Mouse (Mus musculus) v-Abl transformed pro-B cells (cell line): ENCODE data around the gene Sh2d7.
"Not testable (repeated sequence)": the region's sequence is repeated elsewhere in the genome, so short reads cannot be mapped to it uniquely, and the experiment has no call there.

Experiments used
- in situ Hi-C, 2 experiments: fragments of 400-800 bp; cut with MboI; formaldehyde crosslinking; loops; one replicate each; pipeline ENCODE4 v1.15.1; 2025; ENCODE audit not compliant: unreplicated experiment in 2 of 2

Gene Sh2d7

DNA sequence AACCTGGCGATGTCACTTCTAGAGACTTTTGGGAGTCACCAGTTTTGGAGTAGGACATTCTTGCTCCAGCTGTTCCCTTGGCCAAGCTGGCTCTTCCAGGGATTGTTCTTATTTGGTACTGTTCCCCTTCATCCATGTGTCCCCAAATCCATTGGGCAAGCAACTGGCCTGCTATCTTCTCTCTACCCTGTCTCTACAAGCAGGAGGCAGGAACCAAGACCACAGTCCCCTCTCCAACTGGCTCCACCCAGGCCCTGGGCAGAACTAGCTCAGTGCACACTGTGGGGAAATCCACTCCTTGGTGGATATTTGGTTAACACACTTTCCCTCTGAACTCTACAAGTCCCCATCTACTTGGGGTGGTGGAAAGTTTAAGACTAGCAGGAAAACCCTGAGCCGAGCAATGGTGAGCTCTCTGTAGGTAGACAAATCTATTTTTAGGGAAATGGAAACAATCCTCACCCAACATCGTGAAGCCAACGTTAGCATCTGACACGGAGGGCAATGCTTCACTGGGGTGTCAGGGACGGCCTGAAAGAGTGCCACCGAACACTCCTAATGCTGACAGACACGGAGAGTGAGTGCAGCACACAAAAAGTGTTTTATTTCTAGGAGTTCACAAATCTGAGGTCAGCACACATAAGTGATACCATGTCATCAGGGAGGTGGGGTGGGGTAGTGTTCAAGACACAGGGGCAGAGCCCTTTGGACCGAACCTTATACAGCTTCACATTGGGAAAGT lies 5.6 kb downstream of the Sh2d7 start:
- in situ Hi-C loops: no loop called here

DNA sequence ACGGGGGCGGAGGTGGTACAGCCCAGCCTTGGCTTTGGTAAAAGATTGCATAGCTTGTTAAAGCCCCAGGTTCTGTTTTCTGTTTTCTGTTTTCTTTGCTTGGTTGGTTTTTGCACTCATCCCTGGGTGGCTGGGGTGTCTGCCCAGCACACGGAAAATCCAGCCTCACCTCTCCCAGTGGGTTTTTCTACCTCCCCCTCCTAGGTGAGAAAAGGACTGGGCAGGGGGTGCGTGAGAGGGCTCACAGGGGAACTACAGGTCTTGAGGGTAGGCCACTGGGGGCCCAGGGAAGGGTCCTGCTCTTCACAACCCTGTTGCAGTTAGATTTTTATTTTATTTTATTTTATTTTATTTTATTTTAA lies 6.2 kb downstream of the Sh2d7 start:
- in situ Hi-C loops: no loop called here

DNA sequence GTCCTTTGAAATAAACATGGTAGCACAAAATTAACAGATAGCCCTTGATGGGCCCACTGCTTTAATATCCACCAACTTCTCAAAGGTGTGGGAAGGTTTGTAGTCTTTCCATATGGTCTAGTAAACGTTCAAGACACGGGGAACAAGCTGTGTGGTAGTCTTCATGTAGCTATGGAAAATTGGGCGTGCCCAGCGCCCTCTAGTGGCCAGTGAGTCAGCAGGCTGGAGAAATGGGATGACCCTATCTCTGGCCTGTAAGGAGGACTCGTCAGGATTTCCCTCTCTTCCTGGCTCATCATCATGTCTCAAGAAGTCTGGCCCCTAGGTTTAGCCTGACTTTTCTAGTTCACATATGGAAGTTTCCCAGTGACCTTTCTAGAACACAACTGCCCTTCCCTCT lies 8.8 kb downstream of the Sh2d7 start:
- in situ Hi-C loops: no loop called here

DNA sequence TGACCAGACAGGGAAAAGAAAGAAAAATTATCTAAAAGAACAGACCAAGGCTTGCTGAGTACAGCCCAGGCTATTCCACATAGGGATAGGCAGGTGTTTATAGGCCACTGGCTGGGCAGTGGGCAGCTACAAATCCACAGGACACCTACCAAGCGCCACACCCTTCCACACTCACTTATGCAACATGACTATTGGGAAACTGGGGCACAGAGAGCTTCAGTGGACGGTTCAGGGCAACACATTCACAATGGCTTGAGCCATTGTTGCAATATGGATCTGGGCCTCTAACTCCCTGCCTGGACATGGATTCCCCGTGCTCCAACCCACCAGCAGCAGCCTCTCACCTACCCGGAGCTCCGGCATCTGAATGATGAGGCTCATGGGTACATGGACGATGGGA lies 10.6 kb downstream of the Sh2d7 start:
- in situ Hi-C loops: no loop called here

DNA sequence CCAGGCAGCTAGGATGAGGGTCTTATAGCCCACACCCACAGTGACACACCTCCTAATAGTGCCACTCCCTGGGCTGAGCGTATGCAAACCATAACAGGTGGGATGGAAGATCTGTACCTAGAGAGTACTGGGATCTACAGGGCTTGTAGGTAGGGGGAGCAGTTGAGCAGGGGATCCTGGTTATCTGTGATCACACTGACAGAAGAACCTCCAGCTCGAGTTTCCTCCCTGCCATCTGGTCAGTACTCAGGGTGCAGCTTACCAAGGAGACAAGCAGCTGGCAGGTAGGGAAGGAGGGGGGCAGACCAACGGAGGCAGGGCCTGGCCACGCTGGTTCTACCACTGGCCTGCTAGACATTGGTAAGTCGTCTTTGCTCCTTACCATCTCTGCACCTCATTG lies 13.6 kb downstream of the Sh2d7 start:
- in situ Hi-C loops: no loop called here

DNA sequence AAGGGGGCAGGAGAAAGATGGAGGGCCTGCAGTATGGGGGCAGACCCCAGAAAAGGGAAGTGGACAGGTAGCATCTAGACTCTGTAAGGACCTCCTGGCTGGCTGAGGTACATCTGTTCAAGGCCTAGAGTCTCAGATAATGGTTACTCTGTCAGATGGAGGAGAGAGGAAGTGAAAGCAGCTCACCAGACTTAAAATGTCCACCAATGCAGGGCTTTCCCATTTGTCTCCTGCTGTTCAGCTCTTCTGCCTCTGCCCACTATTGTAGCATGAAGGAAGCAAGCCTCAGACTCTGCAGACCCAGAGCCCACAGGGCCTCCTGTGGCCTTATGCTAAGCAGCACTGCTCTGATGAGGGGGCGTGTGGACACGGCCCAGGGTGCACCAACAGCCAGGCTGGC lies 16.3 kb downstream of the Sh2d7 start:
- in situ Hi-C loops: no loop called here

DNA sequence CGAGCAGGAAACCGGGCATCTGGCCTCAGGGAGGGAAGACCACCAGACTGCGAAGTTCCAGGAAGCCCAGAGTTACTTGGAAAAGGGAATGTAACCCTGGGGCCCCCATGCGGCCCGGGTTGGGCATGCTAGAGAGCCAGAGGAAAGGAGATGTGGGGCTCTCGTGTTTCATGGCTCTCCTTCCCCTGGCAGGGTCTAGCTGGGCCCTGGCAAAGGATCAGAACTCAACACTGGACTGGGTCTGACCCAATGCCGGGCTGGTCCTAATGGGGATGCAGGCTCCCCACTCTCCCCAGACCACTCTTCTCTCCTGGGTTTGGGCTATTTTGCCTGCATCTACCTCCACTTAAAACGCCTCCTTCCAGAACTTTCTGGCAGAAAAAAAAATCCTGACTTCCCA lies 19.9 kb downstream of the Sh2d7 start:
- in situ Hi-C loops: no loop called here

DNA sequence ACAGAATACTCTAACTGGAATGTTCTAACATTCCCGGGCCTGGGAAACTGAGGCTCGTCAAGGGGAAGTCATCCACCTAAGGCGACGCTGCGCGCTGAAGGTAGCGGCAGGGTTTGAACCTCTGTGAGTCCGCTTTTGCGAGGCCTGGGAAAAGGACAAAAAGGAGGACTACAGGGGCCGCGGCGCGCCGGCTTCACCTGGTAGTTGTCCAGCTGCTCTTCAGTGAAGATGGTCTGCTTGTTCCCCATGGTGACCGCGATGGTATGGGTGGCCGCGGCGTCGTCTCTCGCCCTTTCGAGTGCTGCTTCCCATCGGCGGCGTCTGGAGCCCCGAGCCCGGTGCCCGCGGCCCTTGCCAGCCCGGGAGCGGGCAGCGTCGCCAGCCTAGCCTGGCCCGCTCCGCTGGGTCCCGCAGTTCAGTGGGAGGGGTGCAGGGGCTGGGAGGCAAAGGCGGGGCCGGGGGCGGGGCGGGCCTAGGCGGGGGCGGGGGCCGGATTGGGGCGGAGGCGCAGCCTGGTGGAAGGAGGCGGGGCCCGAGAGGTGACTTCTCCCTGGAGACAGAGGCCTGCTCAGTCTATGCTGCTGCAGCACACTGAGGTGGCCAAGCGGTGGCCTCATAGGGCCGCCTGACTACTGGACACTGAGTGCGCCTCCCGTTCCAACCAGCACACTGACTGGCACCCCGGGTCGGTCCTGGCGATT lies 21.1 kb downstream of the Sh2d7 start, which contains the start of gene Cib2:
Cib2 (minus strand) TSS at position 448 of the 701 bp plus-strand sequence.
- in situ Hi-C loops: no loop called here

DNA sequence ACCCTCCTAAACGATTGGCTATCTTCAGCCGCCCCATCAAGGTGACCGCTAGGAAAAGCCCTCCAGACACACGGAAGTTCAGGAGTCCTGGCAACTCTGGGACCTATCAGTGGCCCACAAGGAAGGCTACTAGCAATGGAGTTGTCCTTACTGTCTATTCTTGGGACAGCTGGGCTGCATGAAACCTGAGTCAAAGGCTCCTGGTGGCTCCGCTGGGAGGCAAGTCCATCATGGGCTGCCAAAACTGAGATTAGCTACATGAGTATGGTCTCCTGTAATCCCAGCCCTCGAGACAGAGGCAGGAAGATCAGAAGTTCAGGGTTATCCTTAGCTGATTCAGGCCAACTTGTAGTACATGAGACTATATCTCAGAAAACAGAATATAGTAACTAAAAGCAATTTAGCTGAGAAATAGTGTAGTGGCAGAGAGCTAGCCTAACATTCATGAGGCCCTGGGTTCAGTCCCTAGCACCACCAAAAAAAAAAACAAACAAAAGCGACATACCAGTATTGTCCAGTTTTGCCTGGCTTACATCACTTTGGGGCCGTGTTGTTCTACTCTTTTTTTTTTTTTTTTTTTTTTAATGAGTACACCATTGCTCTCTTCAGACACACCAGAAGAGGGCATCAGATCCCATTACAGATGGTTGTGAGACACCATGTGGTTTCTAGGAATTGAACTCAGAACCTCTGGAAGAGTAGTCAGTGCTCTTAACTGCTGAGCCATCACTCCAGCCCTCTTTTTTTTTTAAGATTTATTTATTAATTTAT lies 22.2 kb downstream of the Sh2d7 start:
- in situ Hi-C loops: no loop called here

DNA sequence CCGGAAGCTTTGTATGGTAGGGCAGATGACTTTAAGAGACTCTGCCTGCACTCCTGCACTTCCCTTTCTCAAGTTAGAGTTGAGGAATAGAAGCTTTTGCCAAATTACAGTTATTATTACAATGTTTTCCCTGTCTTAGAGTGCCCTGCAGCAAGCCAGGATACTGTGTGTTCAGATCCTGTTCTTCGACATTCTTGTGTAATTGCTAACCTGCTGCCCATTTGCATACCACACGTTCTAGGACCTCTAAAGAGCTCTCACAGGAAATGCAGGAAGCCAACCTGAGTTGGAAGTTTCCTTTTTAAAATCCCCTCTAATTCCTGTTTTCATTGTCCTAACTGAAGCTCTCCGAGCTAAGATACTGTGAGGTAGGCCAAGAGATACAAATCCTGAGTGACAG lies 28.2 kb downstream of the Sh2d7 start:
- in situ Hi-C loops: no loop called here

DNA sequence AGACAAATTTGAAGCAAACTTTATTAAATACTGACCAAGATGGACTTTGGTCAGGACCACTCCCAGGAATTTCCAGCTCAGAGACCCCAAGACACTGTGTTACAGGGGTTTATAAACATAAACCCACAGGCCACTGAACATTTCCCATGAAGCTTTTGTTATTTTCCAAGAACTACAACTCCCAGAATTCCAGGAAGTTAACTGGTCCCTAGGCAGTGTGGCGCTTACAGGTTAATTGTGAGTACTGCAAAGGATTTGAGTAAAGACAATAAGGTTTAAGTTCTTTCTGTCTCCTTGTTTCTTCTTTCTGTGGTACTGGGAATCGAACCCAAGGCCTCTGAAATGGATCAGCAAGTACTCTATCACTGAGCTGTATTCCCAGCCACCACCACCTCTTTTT lies 29.9 kb downstream of the Sh2d7 start:
- in situ Hi-C loops: no loop called here

DNA sequence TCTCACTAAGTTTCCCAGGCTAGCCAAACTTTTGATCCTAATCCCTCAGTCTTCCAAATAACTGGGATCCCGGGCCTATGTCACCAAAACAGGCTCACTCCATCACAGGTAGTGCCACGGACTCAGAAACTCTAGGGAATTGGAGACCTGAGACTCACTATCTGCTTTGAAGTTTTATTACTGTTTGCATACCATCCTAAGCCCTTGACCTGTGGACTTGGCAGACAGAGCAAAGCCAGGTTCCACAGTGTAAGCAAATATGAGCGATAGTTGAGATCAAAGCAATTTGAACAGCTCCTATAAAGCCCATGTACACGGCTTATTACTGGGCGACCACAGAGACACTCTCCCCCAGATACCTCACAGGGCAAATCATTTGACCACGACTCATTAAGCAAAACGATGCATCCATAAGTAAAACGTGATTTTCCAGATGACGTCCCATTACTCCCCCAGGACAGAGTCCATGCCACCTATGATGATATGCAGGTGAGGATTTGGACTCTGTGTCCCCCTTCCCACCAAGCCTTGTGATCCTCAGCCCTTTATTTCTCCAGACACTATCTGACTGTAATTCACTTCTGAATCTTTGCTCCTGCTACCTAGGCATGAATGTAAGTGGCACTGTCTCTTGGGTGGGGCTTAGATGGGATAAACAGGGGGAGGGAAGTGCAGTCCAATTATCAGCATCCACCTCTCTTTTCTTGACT lies 32.5 kb downstream of the Sh2d7 start:
- in situ Hi-C loops: no loop called here

DNA sequence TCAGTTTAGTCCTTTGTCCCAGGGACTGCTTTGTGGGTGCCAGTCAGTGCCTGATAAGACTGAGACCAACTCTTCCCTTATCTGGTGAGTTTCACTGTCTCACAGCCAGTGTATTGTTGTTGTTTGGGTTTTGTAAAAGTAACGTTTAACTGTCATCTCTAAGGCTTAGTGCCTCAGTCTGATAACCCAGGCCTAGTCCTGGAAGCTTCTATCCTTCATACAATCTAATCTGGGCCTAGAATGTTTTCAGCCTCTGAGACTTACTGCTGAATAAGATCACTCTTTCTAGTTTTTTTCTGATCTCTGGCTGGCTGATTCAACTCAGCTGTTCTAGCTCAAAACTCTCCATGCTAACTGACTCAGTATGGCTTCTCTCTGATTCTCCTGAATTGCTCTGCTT lies 44.9 kb downstream of the Sh2d7 start:
- in situ Hi-C loops: no loop called here

DNA sequence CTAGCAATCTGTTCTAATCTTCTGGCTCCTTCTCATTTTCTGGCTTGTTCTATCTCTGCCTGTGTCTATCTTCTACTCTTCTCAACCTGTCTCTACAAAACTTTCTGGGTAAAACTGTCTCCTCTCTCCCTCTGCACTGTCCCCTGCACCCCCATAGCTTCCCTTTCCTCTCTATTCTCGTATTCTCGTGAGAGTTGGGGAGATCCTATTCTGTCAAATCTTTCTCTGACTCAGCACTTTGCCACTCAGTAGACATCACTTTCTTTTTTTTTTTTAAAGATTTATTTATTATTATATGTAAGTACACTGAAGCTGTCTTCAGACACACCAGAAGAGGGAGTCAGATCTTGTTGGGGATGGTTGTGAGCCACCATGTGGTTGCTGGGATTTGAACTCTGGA lies 45.3 kb downstream of the Sh2d7 start:
- in situ Hi-C loops: not testable (repeated sequence)

DNA sequence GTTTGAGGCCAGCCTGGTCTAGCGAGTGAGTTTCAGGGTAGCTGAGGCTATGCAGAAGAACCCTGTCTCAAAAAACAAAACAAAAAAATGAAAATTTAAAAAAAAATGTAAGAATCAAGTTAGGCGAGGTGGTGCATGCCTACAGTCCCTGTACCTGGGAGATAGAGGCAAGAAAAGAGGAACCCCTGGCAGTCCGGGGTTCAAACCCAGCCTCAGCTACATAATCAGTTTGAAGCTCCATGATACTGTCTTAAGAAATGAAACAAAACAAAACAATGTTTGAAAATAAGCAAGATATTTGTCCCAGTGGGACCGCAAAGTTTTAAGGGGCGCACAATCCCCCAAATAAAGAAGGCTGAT lies 47.0 kb downstream of the Sh2d7 start:
- in situ Hi-C loops: no loop called here

DNA sequence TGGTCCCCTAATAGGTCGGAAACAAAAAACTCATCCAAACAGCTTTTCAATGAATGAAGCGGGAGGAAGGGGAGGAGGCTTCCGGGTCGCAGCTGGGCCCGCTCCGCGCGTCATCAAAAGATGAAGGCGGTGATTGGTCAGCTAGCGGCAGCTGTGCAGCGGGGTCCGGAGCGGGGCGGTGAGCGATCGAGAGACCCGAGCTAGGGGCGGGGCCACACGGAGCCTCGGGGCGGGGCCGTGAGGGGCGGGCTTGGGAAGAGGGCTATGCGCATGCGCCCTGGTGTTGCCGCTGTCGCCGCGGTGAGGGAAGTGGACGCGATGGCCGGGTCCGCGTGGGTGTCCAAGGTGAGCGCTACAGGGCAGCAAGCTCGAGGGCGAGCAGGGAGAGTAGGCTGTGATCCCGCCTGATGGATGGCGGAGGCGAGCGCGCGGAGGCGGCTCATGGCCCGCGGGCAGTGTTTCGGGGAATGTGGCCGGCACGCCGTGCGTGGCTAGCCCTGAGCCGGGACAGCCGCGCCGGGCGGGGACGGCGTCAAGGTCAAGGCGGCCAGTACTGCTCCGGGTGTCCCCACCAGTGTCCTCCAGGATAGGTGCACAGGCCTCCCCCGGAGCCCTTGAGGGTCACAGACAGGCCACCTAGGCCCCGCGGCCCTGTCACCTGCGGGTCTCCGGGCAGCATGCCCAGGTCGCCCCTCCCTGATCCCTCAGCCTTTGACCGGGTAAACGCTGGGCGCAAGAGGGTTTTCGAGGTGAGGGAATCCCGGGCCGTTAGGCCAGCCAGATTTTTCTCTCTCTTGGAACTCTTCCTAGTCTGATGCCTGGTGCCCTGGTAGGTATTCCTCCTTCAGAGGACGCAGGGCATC lies 47.6 kb downstream of the Sh2d7 start, which contains the start of gene Idh3a:
Idh3a (plus strand) TSS at position 136 of the 863 bp plus-strand sequence.
- in situ Hi-C loops: no loop called here

DNA sequence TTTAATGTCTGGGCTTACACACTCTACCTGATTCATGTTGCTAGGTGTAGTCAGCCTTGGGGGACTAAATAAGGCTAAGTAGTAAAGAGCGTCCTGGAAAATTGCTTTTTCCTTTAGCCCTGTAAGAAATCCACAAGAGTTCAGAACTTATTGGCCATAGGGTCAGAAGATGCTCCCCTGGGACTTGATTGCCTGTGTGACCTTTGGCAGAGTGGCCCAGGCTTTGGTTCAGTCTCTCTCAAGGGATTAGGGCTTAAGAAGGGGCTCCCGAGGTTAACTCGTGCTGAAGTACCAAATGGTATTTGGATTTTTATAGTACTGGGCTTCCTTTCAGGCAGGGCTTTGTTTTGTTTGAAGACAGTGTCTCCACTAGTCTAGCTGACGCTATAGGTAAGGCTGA lies 49.1 kb downstream of the Sh2d7 start:
- in situ Hi-C loops: no loop called here

DNA sequence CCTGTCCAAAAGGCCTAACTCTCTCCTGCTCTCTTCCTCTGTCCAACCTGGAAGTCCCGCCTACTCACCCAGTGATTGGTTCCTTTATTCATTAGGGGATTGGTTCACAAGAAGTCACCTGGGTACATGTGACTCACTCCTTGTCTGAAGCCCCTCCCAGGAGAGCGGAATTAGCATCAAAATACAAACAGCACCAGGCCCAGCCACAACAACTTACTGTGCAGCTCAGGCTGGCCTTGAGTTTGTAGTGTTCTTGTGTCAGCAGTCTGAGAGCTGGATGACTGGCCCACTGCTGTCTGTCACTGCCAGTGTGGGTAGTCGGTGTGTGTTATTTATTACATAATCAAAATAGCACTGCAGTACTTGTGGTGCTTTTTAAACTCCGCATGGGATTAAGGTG lies 54.9 kb downstream of the Sh2d7 start:
- in situ Hi-C loops: not testable (repeated sequence)
